Mouse (Mus musculus) R1 (cell line): ENCODE measurements around the gene Ankrd54.
A peak's percentile ranks its signal among the peaks of the same experiment; 100 is the strongest.
"Not testable (repeated sequence)": the region's sequence is repeated elsewhere in the genome, so short reads cannot be mapped to it uniquely, and the experiment has no call there.

ENCODE experiments used
- DNase-seq: peaks from one replicate; pipeline ENCODE4 v3.0.0-alpha.2; 2018; ENCODE audit warnings: low read depth, low spot score

The Ankrd54 gene

DNA sequence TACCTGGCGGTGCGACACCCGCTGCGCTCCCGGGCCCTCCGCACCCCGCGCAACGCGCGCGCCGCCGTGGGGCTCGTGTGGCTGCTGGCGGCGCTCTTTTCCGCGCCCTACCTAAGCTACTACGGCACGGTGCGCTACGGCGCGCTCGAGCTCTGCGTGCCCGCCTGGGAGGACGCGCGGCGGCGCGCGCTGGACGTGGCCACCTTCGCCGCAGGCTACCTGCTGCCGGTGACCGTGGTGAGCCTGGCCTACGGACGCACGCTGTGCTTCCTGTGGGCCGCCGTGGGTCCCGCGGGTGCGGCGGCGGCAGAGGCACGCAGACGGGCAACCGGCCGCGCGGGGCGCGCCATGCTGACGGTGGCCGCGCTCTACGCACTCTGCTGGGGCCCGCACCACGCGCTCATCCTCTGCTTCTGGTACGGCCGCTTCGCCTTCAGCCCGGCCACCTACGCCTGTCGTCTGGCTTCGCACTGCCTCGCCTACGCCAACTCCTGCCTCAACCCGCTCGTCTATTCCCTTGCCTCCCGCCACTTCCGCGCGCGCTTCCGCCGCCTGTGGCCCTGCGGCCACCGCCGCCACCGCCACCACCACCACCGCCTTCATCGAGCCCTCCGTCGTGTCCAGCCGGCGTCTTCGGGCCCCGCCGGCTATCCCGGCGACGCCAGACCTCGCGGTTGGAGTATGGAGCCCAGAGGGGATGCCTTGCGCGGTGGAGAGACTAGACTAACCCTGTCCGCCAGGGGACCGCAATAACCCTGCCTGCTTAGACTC, 19.8 kb downstream of the Ankrd54 start:
- DNase-seq, result peak; percentile 59

DNA sequence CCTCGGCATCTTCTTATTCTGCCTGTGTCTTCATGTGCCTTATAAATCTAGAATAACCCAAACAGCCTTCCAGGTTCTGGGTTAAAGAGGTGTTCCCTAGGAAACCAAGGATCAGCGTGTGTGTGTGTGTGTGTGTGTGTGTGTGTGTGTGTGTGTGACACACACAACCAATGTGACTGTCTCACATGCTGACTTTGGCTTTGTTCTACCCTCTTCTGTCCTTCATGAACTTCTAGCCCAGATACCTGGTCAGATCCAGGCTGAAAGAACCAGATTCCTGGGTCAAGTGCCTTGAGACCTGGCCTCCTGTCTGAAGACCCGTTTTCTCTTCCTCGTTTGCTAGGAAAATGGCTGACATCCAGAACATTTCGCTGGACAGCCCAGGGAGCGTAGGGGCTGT, 21.1 kb downstream of the Ankrd54 start, which contains the start of gene Galr3:
Gene Galr3 (plus strand): TSS at position 301 of the 400 bp plus-strand sequence.
- DNase-seq, result no peak

DNA sequence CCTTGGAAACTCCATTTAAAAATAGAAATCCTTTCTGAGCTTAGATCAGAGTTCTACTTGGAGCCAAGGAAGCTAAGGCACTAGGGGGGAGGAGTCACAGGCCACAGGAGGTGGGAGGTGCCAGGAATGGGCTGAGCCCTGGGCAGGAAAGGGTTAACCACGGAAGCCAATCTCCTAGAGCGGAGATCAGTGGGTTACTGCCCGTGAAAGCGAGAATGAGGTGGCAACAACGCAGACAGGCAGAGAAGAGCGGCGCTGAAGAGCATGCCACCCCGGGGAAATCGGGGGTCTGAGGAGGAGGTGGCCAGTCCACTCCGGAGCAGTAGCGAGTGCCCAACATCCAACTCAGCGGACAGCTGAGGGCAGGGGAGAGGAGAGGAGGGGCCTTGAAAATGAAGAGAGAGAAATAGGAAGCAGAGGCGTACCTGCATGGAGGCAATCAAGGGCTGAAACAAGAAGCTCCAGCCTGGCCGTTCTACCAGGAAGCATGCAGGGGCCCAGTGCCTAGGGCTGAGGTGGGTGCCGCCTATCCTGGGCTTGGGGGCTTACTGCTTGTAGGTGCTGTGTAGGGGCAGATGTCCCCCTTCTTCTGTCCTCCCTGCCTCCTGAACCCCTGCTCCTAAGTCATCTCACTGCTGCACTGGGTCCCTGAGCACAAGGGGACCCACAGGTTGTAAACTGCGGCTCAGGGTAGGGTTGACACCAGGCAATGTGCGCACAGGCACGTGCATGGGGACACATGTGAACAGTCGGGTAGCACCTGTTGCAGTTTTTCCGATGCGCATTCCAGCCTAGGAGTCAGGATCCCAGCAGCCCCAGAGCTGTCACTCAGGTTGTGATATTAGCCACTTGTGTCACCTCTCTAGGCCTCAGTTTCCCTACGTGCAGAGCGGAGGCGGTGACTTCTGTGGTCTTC, 21.9 kb downstream of the Ankrd54 start:
- DNase-seq, result no peak

DNA sequence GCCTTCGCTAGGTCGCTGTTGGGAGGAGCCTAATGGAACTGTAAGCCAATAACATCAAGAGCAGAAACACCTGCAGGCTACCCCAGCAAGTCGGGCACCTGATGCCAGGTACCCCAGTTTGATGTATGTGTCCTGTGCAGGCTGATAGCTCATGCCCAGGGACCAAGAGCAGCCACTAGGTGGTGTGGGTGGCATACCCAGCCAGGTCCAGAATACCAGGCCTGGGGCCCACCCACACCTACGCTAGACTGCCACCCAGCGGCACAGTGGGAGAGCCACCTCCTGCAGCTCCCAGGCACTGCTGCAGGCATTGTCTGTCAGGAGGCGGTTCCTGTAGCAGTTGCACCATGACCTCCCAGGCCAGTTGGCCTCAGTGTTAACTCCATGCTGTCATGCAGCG, 23.8 kb downstream of the Ankrd54 start:
- peak; percentile 59 for DNase-seq

DNA sequence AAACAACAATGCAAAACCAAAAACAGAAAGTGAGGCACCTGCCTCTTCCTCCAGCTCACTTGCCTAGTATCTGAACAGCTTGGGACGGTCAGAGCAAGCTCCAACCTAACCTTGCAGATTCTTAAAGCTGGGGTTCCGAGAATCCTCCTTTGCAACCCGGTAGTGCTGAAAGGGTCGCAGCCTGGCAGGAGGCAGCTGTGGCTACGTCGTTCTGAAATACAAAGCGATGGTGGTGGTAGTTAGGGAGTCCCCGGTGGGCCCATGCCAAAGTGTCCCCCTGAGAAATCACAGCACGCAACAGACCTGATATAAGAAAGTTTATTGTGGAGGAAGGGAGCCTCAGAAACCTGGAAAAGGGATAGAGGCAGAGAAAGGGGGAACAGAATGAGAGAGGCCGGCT, 24.4 kb downstream of the Ankrd54 start:
- DNase-seq, result no peak

DNA sequence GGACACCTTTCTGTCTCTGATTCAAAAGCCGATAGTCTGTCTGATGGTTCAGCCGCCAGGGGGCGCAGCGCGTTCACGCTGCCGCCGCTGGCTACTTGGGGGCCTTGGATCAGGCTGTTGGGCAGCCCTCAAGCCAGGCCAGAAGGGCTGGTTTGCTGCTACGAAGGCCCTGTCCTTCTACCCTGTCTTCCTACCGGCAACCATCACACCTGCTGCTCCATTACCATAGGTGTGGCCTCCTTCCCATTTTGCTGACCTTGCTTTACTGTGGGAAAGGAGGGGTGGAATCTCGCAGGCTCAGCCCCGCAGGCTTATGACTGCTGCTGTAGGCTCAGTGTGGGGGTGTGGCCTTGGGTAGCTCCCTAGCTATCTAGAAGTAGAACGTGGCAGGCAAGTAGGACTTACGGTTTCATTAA, 24.8 kb downstream of the Ankrd54 start:
- DNase-seq, result peak; percentile 91

DNA sequence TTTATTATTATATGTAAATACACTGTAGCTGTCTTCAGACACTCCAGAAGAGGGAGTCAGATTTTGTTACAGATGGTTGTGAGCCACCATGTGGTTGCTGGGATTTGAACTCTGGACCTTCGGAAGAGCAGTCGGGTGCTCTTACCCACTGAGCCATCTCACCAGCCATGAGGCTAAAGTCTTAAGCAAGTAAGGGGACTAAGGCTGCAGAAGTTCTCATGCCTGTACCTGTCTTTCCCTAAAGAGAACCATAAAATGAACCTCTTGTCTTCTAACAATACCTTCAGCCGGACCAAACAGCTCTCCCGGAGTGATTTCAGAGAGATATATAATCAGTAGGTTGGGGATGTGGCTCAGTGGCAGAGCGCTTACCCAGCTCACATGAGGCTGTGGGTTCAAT, 30.8 kb downstream of the Ankrd54 start:
- not testable (repeated sequence) for DNase-seq

DNA sequence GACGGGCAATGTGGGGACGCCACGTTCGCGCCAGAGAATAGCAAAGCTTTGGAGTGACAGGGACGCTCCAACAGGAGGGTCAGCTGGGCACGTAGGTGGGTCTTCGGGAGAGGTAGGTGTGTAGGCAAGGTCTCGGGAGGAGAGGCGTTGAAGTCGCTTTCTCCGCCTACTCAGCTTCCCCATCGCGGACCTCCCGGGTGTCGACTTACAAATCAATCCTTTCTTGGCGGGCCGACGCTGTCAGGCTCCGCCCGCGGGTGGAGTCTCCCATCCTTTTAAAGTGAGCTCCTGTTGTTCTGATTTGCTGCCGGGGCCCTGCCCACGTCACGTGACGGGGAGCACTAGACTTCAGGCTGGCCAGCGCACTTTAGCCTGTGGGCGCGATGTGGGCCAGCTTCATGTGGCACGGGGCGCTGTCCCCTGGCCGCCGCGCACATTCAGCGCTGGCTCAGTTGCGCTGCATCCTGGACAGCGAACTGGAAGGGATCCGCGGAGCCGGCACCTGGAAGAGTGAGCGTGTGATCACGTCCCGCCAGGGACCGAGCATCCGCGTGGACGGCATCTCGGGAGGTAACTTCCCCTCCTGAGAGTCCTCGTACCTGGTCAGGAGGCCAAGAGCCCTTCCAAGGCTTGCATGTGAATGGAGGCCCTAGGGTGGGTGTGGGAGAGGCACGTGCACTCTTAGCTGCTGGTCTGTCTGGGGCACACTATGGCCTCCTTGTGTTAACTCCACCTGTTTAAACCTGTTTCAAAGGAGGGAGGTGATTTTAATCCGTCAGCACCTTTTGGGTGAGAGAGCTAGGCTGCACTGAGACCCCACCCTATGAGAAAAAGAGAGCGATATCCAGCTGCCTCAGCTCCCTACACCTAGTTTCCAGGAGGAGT, 31.9 kb downstream of the Ankrd54 start:
- DNase-seq, result peak; percentile 97

DNA sequence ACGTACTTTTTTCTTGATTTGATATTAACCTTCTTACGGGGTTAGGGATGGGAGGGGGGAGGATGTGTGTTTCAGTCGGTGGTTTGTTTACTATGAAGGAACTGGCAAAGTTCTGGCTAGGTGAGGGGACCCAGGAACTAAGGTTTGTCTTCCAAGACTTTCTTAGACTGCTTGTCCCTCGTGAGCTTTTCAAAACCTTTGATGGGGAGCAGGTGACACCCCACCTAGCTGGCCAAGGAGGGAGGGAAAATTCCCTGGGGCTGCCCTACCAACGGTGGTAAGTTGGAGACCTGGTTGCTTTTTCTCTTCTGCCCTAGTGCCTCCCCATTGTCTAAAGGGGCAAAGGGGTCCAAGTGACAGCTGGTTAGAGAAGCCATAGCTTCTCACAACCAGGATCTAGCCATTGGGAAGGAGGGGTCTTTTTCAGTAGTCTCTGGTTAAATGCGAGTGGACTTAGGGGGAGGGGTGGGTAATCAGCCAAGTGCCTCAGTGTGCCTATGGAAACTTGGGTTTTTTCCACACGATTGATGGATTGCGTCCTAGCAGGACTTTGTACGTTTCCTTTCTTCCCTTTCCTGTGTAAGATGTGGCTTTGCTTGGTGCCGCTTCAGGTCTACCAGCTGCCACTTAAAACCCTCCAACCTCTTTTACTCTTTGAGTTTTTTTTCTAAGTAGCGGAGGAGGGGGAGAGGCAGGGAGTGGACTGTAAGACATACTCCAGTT, 33.0 kb downstream of the Ankrd54 start:
- no peak for DNase-seq

DNA sequence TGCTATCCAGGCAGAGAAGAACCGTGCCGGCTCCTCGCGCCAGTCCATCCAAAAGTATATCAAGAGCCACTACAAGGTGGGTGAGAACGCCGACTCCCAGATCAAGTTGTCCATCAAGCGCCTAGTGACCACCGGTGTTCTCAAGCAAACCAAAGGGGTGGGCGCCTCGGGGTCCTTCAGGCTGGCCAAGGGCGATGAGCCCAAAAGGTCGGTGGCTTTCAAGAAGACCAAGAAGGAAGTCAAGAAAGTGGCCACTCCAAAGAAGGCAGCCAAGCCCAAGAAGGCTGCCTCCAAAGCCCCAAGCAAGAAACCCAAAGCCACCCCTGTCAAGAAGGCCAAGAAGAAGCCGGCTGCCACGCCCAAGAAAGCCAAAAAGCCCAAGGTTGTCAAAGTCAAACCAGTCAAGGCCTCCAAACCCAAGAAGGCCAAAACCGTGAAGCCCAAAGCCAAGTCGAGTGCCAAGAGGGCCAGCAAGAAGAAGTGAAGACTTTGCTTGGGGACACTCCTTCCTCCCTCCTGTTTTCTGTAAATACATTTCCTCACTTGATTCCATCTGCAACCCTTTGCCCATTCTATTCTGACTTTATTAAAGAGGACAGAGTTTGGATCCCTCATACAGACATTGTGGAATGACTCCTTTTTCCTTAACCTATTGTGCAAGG, 33.7 kb downstream of the Ankrd54 start:
- no peak for DNase-seq

DNA sequence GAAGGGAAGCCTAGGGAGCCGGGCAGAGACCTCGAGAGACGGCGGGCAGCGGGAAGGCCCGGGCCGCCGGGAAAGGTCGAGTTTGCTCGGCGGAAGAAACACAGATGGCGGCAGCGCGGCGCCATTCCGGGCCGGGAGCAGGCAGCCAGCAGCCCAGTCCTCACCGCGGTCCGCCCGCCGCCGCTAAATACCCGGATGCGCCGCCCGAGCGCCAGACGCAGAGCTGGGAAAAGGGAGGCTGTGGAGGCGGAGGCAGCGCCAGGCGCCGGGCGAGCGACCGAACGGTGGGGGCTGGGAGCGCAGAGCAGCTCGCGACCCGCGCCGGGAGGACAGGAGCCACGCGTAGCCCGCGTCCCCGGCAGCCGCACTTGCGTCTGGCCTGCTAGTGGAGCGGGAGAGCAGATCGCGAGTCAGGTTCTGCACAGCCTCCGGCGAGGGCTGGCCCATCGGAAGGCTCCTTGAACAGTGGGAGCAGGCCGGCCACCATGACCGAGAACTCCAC, 34.4 kb downstream of the Ankrd54 start, which contains the start of gene H1f0:
Gene H1f0 (plus strand): TSS at position 214 of the 502 bp plus-strand sequence.
- DNase-seq, result peak; percentile 87

DNA sequence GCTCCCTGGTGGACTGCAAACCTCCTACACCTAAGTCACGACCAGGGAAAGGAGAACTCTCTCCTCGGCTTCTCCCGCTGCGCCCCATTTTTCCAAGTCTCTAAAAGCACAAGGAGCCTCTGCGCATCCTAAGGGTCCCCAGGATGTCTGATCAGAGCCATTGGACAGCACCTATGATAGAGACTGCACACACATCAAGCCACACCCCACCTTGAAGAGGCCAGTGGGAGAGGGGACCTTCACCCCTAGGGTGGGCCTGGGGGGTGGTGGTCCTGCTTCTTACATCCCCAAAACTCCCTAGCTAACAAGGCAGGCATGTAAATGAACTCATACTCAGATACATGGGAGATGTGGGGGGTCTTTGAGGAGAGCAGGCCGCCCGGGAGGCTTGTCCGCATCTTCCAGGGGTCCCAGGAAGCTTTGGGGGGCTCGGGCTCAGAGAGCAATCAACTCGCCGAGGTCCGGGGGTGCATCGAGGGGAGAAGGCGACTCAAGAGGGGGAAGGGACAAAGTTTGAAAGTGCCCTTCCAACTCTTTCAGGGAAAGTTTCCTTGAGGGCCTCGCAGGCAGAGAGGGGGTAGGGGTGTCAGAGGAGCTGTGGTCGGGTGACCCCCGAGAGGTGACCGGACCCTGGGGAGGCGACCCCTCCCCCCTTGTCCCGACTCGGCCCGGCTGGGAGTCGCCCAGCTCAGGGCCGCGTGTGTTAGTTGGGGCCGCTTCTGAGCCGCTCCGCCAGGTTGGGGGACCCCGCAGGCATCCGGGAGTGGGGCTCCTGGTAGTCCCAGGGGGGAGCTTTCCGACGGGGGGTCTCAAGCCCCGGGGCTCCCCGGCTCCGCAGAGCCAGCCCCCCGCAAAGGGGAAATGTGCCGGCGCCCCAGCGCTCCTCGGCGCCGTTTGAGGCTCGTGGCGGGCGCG, 35.1 kb downstream of the Ankrd54 start:
- no peak for DNase-seq

DNA sequence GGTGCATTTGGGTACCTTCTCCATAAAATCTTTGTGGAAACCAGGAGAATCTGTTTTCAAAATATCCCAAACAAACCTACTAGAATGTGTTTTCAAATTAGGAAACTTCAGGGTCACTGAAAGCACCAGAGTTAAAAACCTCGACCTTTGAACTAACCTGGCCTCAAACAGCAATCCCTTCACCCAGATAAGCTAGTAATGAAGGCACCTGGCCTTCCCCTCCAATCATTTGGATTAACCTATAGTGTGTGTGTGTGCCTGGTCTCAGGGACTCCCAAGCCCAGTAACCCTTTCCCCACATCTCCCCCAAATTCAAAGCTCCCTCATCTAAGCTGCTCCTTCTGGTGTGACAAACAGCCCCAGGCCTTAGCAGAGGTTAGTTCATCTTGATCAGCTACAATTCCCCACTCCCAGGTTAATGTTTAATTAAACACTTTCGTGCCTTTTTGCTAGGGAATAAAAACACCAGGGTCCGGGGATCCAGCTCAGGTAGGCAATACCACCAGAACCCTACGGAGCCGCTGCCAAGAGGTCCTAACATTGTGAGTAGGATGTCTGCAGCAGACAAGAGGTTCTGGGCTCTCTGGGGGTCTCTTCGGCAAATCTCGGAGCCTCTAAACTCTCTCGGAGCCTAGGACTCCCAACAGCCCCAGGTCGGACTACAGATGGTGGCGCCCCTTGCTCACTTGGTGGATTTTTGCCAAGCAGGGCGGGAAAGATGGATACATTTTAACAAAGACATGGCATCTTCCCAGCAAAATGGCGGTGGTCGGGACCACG, 36.0 kb downstream of the Ankrd54 start:
- no peak for DNase-seq

DNA sequence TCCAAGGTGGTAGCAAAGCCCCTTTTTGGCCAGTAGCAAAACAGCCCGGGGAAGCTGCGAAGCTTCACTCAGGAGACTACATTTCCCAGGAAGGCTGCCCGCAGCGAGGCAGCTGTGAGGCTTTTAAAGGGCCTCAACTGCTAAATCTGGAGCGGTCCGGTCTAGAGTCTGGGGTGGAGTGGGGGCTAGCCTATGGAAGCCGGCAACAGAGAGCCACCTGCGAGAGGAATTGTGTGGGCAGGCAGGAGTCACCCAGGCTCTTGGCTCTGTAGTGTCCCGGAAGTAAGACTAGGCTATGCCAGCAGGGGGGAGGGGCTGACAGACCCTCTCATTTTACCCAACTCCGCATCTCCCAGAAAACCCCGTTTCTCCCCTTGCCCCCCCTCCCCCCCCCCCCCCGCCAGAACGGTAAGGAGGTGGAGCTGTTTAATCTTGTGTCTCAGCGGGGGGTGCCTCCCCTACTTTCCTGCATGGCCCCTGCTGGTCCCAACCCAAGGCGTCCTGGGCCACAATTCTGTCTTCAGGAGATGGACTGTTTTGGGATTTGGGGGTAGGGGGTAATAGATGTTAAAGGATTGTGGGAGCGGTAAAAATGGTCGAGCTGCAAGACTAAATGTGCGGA, 36.9 kb downstream of the Ankrd54 start:
- peak; percentile 47 for DNase-seq

DNA sequence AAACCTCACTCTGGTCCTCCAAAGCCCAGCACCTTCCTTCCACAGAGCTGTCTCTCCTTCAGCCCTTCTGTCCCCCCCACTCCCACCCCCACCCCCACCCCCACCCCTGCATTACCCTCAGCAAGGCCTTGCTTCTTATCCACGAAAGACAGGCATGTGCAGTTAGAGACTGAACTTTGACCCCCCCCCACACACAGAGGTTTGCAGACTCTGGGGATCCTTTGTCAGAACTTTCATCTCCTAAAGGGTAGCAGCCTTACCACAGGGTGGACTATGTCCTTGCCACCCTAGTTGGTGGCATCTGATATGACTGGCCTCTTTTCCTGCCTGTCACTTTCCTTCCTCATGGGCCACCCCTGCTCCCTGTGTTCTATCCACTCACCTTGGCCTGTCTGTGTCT, 39.3 kb downstream of the Ankrd54 start:
- no peak for DNase-seq

DNA sequence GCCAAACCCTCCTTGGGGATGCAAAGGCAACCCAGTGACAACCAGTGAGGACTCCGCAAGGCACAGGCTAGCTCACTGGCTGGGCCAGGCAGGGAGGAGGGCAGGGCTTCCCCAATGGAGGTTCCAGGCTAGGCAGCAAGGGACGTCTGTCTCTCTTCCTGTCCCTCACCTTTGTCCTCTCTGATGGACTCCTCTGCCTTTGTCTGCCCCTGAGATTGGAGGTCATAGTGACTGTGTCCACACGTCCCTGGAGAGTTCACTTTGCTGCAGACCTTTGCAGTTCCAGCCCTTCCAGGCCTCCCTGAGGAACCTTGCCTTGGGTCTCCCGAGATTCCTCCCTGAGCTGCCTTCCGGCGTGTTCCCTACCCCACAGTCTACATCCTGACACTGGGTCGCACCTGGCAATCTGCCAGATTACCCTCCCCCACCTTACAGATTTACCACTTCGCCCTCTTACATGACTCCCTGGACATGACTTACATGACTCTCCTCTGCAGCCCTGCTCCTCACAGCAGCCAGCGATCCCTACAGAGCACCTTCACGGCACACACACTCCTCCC, 39.9 kb downstream of the Ankrd54 start:
- DNase-seq, result no peak

DNA sequence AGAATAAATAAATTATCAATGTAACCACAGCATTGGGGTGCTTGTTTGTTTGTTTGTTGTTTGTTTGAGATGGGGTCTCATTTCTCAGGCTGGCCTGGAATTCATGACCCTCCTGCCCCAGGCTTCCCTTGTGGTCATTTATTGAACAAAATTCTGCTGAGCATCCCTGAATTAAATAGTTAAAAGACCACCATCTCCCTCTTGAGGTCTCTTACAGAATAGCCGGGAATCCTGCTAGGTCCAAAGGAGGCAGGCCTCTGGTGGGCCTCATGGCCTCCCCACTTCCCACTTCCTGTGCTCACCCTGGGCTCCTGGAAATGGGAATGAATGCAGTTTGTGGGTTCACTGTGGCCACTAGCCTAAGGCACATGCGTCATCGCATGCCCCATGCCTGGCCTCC, 43.8 kb downstream of the Ankrd54 start:
- DNase-seq, result peak; percentile 45
